Mouse (Mus musculus): ENCODE results near the gene Hist1h1b. TPM values are rescaled to one million over a fixed set of nuclear protein-coding genes. Genes with fewer than 3 reads are reported as not detected.
"Not testable (repeated sequence)": the region's sequence is repeated elsewhere in the genome, so short reads cannot be mapped to it uniquely, and the experiment has no call there.

Hist1h1b gene
- 71.7 and 80.7 TPM in 2 replicates for polyA plus RNA-seq (2015; fragmentation: Nextera tagmentation; extraction: Ambion mirVana)

- DNase-seq (ENCODE audit: low spot score): peak; percentile 88
These were observed at the start of gene Hist1h1b for GRCm38 (mm10) chr13:21779767-21780731. Hist1h1b (minus strand) TSS chr13:21780625.

- no peak for DNase-seq (ENCODE audit: low spot score)
These were observed 48.1 kb upstream of the Hist1h1b start for GRCm38 (mm10) chr13:21828511-21828910.

- DNase-seq (ENCODE audit: low spot score): not testable (repeated sequence)
These were observed 39.9 kb upstream of the Hist1h1b start for GRCm38 (mm10) chr13:21820082-21820890.

DNA sequence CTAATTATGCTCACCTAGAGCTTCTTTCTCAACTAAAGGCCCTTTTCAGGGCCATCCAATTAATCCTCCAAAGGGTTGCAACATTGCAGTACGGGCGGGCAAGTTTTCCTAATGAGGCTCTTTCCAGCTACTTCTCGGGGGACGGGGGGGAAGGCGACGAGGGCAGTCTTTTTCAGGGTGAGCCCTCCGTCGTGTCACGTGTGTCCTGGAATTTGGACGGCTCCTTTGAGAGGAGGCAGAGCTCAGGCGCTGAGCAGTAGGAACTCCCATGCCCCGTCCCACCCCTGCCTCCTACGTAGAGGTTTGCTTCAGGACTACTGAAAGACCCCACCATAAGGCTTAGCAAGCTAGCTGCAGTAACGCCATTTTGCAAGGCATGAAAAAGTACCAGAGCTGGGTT lies 31.7 kb upstream of the Hist1h1b start:
- DNase-seq (ENCODE audit: low spot score): not testable (repeated sequence)

- not testable (repeated sequence) for DNase-seq (ENCODE audit: low spot score)
These were observed 31.1 kb upstream of the Hist1h1b start, which contains the start of gene Hist1h4m for GRCm38 (mm10) chr13:21811539-21811938. Hist1h4m (plus strand) TSS chr13:21811746.

DNA sequence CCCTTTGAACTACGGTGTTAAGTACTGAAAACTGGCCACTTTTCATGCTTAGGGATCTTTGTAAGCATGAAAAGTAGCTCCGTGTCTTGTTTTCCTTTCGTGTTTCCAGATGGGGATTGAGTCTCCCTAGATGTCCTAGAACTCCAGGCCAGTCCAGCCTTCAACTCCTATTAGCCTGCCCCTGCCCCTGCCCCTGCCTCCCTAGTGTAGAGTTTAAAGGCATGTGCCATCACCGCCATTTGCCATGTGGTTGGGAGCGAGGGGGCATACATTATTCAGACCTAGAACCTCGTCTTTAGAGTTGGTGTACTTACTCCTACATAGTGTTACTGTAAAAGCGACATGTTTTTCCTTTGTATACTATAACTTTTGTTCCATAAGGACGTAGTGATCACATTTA lies 30.6 kb upstream of the Hist1h1b start:
- not testable (repeated sequence) for DNase-seq (ENCODE audit: low spot score)

DNA sequence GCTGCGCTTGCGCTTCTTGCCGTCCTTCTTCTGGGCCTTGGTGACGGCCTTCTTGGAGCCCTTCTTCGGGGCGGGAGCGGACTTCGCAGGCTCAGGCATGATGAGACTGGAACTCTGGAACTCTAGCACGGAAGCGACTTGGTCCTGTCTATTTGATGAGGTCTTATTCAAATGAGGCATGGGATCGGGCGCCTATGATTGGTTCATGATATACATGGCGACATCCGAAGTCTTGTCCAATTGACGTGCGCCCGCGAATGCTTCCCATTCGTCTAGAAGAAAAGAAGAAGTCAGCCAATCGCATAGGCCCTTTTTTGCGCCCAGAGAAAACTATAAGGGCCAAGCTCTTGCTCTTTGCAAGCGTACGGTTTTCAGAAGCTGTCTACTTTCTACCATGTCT lies 29.6 kb upstream of the Hist1h1b start, which contains the start of the genes Hist1h2bq and Hist1h2ao:
Hist1h2bq (minus strand) TSS at position 125 of the 400 bp plus-strand sequence.
Hist1h2ao (plus strand) TSS at position 393 of the 400 bp plus-strand sequence.
- DNase-seq (ENCODE audit: low spot score): not testable (repeated sequence)

DNA sequence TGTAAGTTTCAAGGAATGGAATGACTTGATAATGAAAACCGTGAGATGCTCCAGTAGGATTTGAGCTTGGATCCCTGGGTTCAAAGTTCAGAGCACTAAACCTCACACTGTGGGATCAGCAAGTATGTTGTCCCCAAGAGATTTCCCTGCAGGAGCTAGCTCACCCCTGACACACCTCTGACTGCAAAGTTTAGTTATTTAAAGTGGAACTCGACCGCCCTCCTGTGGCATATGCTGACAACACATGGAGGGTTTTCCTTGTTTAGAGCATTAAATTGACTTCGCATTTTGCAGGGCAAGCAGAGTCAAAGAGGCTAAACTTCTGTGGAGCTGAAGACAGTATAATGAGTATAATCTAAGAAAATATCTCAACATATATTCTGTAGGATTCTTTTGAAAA lies 22.6 kb upstream of the Hist1h1b start:
- not testable (repeated sequence) for DNase-seq (ENCODE audit: low spot score)

DNA sequence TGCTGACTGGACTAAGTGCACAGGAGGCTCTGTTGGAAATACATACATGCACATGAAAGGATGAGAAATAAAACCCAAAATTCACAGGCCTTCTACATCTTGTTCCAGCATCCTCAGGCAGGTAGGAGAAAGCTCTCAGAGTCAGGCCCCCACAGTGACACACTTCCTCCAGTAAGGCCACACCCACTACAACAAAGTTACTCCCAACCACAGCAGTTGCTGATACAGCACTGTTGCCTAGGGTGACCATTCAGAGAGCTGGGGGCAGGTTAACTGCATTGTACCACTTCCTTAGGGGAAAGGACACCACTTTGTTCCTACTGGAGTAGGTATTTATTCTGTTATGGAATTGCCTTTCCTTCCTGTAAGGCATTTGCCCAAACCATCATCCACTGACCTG lies 16.7 kb upstream of the Hist1h1b start:
- not testable (repeated sequence) for DNase-seq (ENCODE audit: low spot score)

- no peak for DNase-seq (ENCODE audit: low spot score)
These were observed 15.2 kb upstream of the Hist1h1b start for GRCm38 (mm10) chr13:21795584-21795983.

GRCm38 (mm10) chr13:21790601-21791283 lies 10.3 kb upstream of the Hist1h1b start:
- peak; percentile 2 for DNase-seq (ENCODE audit: low spot score)

DNA sequence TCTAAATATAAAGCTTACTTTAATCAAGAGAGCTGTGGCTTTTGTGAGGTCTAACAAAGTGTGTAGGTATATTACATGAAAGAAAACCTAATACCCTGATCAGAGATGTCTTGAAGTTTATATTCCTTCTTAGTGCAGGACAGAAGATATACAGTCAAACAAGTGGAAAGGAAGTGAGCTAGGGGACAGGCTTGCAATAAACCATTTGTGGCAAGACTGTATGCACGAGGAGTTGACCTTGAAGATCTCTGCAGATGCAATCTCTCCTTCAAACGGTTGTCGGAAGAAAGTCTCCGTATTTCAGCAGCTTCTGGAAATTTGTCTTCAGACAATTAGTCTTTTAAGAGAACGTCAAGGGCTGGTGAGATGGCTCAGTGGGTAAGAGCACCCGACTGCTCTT lies 9.5 kb upstream of the Hist1h1b start:
- DNase-seq (ENCODE audit: low spot score): peak; percentile 5

- DNase-seq (ENCODE audit: low spot score): peak; percentile 42
These were observed 7.6 kb upstream of the Hist1h1b start for GRCm38 (mm10) chr13:21787760-21788593.

DNA sequence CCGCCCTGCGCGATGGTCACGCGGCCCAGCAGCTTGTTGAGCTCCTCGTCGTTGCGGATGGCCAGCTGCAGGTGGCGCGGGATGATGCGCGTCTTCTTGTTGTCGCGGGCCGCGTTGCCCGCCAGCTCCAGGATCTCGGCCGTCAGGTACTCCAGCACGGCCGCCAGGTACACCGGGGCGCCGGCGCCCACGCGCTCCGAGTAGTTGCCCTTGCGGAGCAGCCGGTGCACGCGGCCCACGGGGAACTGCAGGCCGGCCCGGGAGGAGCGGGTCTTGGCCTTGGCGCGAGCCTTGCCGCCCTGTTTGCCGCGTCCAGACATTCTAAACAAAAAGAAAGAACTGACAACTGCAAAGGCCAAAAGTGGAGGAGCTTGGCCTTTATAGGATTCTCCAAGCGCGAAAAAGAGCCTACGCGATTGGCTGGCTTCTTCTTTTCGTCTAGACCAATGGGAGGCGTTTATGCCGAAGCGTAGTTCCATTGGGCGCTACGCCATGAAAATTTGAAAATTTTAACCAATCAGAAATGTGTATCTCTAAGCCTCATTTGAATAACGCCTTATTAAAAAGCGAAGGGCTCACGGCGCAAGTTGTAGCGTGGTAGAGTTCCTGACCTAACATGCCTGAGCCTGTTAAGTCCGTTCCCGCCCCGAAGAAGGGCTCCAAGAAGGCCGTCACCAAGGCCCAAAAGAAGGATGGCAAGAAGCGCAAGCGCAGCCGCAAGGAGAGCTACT lies 6.6 kb upstream of the Hist1h1b start, which contains the start of the genes Hist1h2an and Hist1h2bp:
Hist1h2an (minus strand) TSS at position 320 of the 731 bp plus-strand sequence.
Hist1h2bp (plus strand) TSS at position 563 of the 731 bp plus-strand sequence.
- peak; percentile 97 for DNase-seq (ENCODE audit: low spot score)

- peak; percentile 41 for DNase-seq (ENCODE audit: low spot score)
These were observed 5.9 kb upstream of the Hist1h1b start for GRCm38 (mm10) chr13:21786189-21786898.

GRCm38 (mm10) chr13:21784311-21784710 lies 3.9 kb upstream of the Hist1h1b start:
- DNase-seq (ENCODE audit: low spot score): peak; percentile 12

DNA sequence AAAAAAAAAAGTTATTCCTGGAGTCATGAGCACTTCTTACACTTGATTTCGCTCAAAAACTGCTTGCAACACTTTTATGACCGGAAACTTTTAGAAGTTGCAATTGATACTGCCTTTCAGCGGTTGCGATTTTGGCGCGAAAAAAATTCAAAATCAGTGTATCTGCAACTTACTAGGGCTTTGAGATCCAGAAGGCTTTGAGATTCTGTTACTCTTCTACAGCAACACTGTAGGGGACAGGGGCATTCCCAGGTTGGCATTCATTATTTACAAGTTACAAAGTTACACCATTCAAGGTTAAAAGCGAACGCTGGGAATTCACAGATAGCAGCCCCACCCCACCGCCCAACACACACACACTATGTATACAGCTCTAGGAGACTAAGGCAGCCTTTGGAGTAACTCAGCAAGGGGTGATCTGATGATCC lies 3.3 kb upstream of the Hist1h1b start:
- peak; percentile 72 for DNase-seq (ENCODE audit: low spot score)

- peak; percentile 93 for DNase-seq (ENCODE audit: low spot score)
These were observed 2.8 kb upstream of the Hist1h1b start, which contains the start of gene Hist1h3i for GRCm38 (mm10) chr13:21783255-21783617. Hist1h3i (minus strand) TSS chr13:21783370.
